Comparison of ENCODE assay signal across 26 mouse cellular contexts in the genomic region with DNA sequence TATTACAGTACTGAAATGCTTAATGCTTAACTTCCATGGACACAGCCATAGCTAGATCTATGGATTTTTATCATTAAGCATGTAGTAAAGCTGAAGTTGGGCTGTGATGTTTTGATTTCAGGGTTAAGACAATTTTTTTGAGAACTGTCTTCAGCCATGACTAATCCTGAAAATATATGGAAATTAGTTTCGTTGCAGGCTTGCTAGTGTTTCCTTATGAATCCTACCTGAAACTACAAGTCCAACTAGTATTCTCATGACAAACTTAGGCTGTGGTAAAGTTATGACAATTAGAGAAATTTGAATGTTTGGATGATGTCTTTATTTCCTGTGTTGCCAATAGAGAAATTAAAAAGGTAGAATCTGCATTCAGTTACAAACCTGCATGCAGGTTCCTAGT.
"Had no signal": no experiment of that assay in that cellular context is flagged by ENCODE, and none has a peak within 500 bp of the region (broad histone marks: within the 10 kb centered on the region; RNA-seq: fewer than 3 reads in every experiment).

No protein-coding gene starts in this region.

- H3K9me3 ChIP-seq: embryonic facial prominence, embryonic 10.5 days; embryonic facial prominence, embryonic 12.5 days; embryonic facial prominence, embryonic 13.5 days; embryonic facial prominence, embryonic 15.5 days; forebrain, embryonic 10.5 days; forebrain, embryonic 12.5 days; forebrain, embryonic 13.5 days; forebrain, embryonic 15.5 days; heart, embryonic 10.5 days had no signal

- H3K4me1 ChIP-seq: embryonic facial prominence, embryonic 10.5 days; embryonic facial prominence, embryonic 12.5 days; embryonic facial prominence, embryonic 13.5 days; embryonic facial prominence, embryonic 15.5 days; forebrain, embryonic 10.5 days; forebrain, embryonic 12.5 days; forebrain, embryonic 13.5 days; forebrain, embryonic 15.5 days; heart, embryonic 10.5 days had no signal

- H3K36me3 ChIP-seq: embryonic facial prominence, embryonic 10.5 days; embryonic facial prominence, embryonic 12.5 days; embryonic facial prominence, embryonic 13.5 days; embryonic facial prominence, embryonic 15.5 days; forebrain, embryonic 10.5 days; forebrain, embryonic 12.5 days; forebrain, embryonic 15.5 days; heart, embryonic 10.5 days had no signal

- H3K27me3 ChIP-seq: embryonic facial prominence, embryonic 12.5 days; embryonic facial prominence, embryonic 13.5 days; embryonic facial prominence, embryonic 15.5 days; forebrain, embryonic 12.5 days; forebrain, embryonic 13.5 days; forebrain, embryonic 15.5 days had no signal

- H3K27ac ChIP-seq: embryonic facial prominence, embryonic 10.5 days; embryonic facial prominence, embryonic 12.5 days; embryonic facial prominence, embryonic 13.5 days; embryonic facial prominence, embryonic 15.5 days; forebrain, embryonic 10.5 days; forebrain, embryonic 12.5 days; forebrain, embryonic 13.5 days; forebrain, embryonic 15.5 days; gastrocnemius, adult 2 months; heart, adult 2 months; heart, embryonic 10.5 days had no signal

- DNase-seq: cerebellum, adult 9-10 months; cerebellum, adult 9-11 months; cerebellum, postnatal 10 days; cerebellum, postnatal 14 days; cerebellum, postnatal 25 days; cerebellum, postnatal 36 days; embryo, embryonic 11 days; forebrain, postnatal 0 days; gastrocnemius, adult 2 months; gastrocnemius, postnatal 10 days; gastrocnemius, postnatal 14 days; gastrocnemius, postnatal 25 days; gastrocnemius, postnatal 36 days; heart, adult 11 months; heart, adult 18-20 months; heart, adult 2 months had no signal

- H3K4me2 ChIP-seq: embryonic facial prominence, embryonic 12.5 days; embryonic facial prominence, embryonic 13.5 days; embryonic facial prominence, embryonic 15.5 days; forebrain, embryonic 12.5 days; forebrain, embryonic 13.5 days; forebrain, embryonic 15.5 days had no signal

- H3K9ac ChIP-seq: embryonic facial prominence, embryonic 12.5 days; embryonic facial prominence, embryonic 13.5 days; embryonic facial prominence, embryonic 15.5 days; forebrain, embryonic 12.5 days; forebrain, embryonic 13.5 days; forebrain, embryonic 15.5 days; forebrain, postnatal 0 days had no signal

- H3K4me3 ChIP-seq: embryonic facial prominence, embryonic 10.5 days; embryonic facial prominence, embryonic 12.5 days; embryonic facial prominence, embryonic 13.5 days; embryonic facial prominence, embryonic 15.5 days; erythroblast, embryonic 14.5 days; forebrain, embryonic 10.5 days; forebrain, embryonic 12.5 days; forebrain, embryonic 13.5 days; forebrain, embryonic 15.5 days; gastrocnemius, adult 2 months; heart, adult 2 months; heart, embryonic 10.5 days had no signal
